Mouse (Mus musculus) neutrophil, adult 5-6 weeks (primary cell): ENCODE measurements around the gene Csn2. TPM values are rescaled to one million over a fixed set of nuclear protein-coding genes. Genes with fewer than 3 reads are reported as not detected.

Experiments
- ATAC-seq: fragments of 151-379, 151-347 bp; 2 replicates; pipeline ENCODE4 v1.8.0; 2017; ENCODE audit warnings: mild to moderate bottlenecking, moderate TSS enrichment; ENCODE audit not compliant: insufficient number of reproducible peaks, poor library complexity, low FRiP score, severe bottlenecking; ENCODE audit errors: extremely low read depth
- total RNA-seq: library from RNA; stranded (forward); fragments of 200-1000 nt; gene quantifications from 2 replicates; pipeline ENCODE4 v1.2.3, GENCODE M21; 2017

Csn2 gene
- total RNA-seq, result not detected in 2 replicates

DNA sequence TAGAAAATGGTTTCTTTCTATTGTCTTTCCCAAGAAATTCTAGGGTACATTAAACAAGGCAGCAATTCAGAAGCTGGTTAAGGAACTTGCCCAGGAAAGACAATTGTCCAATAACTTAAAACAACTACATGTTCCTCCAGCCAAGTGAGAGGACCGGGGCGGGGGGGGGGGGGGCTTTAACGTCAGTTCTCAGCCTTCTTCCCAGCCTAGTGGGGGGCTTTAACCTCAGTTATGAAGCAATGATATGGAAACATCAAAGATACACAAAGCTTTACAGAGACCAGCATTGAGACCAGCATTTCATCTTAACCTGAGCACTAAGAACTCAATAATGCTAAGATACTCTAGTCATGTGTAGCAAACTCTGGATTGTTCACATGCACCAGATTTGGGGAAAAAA, at the start of gene Csn2:
TSS of gene Csn2 (minus strand) at position 101 of the 400 bp plus-strand sequence.
- ATAC-seq, result no peak

- no peak for ATAC-seq
Observed at GRCm38 (mm10) chr5:87734821-87735220, 35.4 kb upstream of the Csn2 start.

DNA sequence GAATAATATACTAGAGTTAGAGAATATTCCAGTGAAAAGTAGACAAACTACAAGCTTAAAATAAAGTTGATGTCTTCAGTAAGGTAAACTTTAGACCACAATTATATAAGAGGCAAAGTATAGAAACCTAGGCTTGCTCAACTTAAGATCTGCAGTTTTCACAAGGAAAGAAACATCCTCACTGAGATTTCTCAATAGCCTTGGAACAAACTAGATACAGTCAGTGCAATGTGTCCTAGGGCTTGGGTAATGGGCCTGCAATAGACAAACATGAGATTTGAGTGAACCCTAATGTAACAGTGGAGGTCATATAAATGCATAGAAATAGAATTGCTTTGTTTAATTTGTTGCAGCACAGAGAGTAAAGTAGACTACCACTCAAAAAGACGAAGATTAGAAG, 6.5 kb upstream of the Csn2 start:
- ATAC-seq, result no peak

DNA sequence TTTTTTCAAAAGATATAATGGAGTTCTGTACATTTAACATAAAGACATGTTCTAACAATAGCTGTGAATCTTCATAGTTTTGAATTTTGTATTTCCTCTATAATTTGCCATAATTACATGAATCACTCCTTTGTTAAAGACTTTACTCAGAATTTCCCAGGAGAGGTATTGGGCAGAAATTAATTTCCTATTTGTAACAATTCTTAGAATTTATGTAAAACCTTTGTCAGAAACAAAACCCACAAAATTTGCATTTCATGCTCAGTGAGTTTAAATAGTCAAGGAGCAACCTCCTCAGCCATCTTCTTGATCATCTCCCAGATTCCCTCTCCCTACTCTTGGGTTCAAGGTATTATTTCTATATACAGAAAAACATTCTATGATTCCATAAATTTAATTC, 33.5 kb downstream of the Csn2 start, which contains the start of gene Csn1s1:
TSS of gene Csn1s1 (plus strand) at position 301 of the 400 bp plus-strand sequence.
- no peak for ATAC-seq

GRCm38 (mm10) chr5:87642787-87643186, 56.6 kb downstream of the Csn2 start:
- no peak for ATAC-seq

Other genes with a start within 250 kb of the Csn2 start
- not detected in 2 replicates for gene Ugt2a2, start 217.4 kb downstream of the Csn2 start, total RNA-seq
- gene Gm43638, start 212.8 kb downstream of the Csn2 start, total RNA-seq, result not detected in 2 replicates
- gene Ugt2a1, start 208.8 kb downstream of the Csn2 start, total RNA-seq, result not detected in 2 replicates
- not detected in 2 replicates for gene Sult1b1, start 161.4 kb downstream of the Csn2 start, total RNA-seq
- gene Sult1d1, start 130.6 kb downstream of the Csn2 start, total RNA-seq, result not detected in 2 replicates
- gene Sult1e1, start 108.0 kb downstream of the Csn2 start, total RNA-seq, result not detected in 2 replicates
- not detected in 2 replicates for gene Csn1s1, start 33.4 kb downstream of the Csn2 start, total RNA-seq
- gene Csn1s2a, start 74.9 kb upstream of the Csn2 start, total RNA-seq, result not detected in 2 replicates
- gene Csn1s2b, start 108.5 kb upstream of the Csn2 start, total RNA-seq, result 0.25 and 0.35 TPM in 2 replicates
- gene Prr27, start 126.1 kb upstream of the Csn2 start, total RNA-seq, result not detected in 2 replicates
- not detected in 2 replicates for gene Odam, start 185.4 kb upstream of the Csn2 start, total RNA-seq
- not detected in 2 replicates for gene Csn3, start 225.9 kb upstream of the Csn2 start, total RNA-seq